10 mouse cellular contexts compared by ENCODE assay signal in genomic region chr1:12577027-12577703, GRCm38 (mm10).
DNase-seq lines count a peak whose midpoint lies in the region; ATAC-seq lines count a peak whose summit lies in the region.
"Had no signal": no experiment of that assay in that cellular context is flagged by ENCODE, and none has a peak within 500 bp of the region (broad histone marks: within the 10 kb centered on the region; RNA-seq: fewer than 3 reads in every experiment).

No protein-coding gene starts in this region.

- no peaks in the 10 kb centered on the region for H3K27me3 ChIP-seq in heart, embryonic 14.5 days (ENCODE audit: control insufficient read depth, insufficient read depth, low read length)
- no peaks in the 10 kb centered on the region for H3K27me3 ChIP-seq in embryonic facial prominence, embryonic 10.5 days (replicated peaks; ENCODE audit: low read depth, poor library complexity, severe bottlenecking)
- no peaks in the 10 kb centered on the region for H3K27me3 ChIP-seq in hindbrain, embryonic 13.5 days
- no peaks in the 10 kb centered on the region for H3K27me3 ChIP-seq in midbrain, embryonic 16.5 days (ENCODE audit: control insufficient read depth, insufficient read depth, low read depth, low read length)

- no peak for DNase-seq in heart, adult 8-10 months (ENCODE audit: low spot score)
- peak; percentile 62 for DNase-seq in embryonic facial prominence, embryonic 10.5 days (ENCODE audit: low spot score)
- no peak for DNase-seq in left cerebral cortex, postnatal 14 days (ENCODE audit: low spot score in 2 of 2)
- DNase-seq in adrenal gland, postnatal 25 days: no peak
- DNase-seq: heart, adult 18-20 months; thymus, adult 18-20 months had no signal

- H3K9ac ChIP-seq in heart, embryonic 14.5 days (ENCODE audit: low read length): no peak overlapping the region
- H3K9ac ChIP-seq in hindbrain, embryonic 13.5 days: peak overlapping the region; percentile 53
- 0 out of 2 replicates have a peak overlapping the region, but pooled peaks have one; percentile 31 for H3K9ac ChIP-seq in midbrain, embryonic 16.5 days (ENCODE audit: low read depth, low read length)

- H3K4me1 ChIP-seq in heart, embryonic 14.5 days (ENCODE audit: control insufficient read depth in 2 of 2, insufficient read depth in 2 of 2, low read length in 2 of 2): peaks cover 0 to 3% of the 10 kb centered on the region in 2 experiments; a peak in 2 of 4 replicates
- peaks cover 22% of the 10 kb centered on the region for H3K4me1 ChIP-seq in embryonic facial prominence, embryonic 10.5 days
- H3K4me1 ChIP-seq in hindbrain, embryonic 13.5 days (replicated peaks): peaks cover 7% of the 10 kb centered on the region
- peaks cover 9% of the 10 kb centered on the region for H3K4me1 ChIP-seq in midbrain, embryonic 16.5 days (ENCODE audit: control insufficient read depth, insufficient read depth, low read length)

- no peaks in the 10 kb centered on the region for H3K36me3 ChIP-seq in heart, embryonic 14.5 days (ENCODE audit: control insufficient read depth, insufficient read depth, low read length)
- H3K36me3 ChIP-seq in embryonic facial prominence, embryonic 10.5 days (replicated peaks): no peaks in the 10 kb centered on the region
- no peaks in the 10 kb centered on the region for H3K36me3 ChIP-seq in hindbrain, embryonic 13.5 days
- H3K36me3 ChIP-seq in midbrain, embryonic 16.5 days (ENCODE audit: control insufficient read depth, insufficient read depth, low read length): no peaks in the 10 kb centered on the region

- intact Hi-C loops in left cerebral cortex, postnatal 14 days (cut with DNase I): no loop called here

- no peak for ATAC-seq in heart, embryonic 14.5 days (ENCODE audit: insufficient number of reproducible peaks, insufficient read depth, low FRiP score, low read depth)
- peak; percentile 60 for ATAC-seq in hindbrain, embryonic 13.5 days (ENCODE audit: low FRiP score)
- ATAC-seq in midbrain, embryonic 16.5 days: peak; percentile 78
- ATAC-seq in granulocyte monocyte progenitor cell, adult 5-6 weeks (replicated peaks; ENCODE audit: poor library complexity, severe bottlenecking): no peak

- WGBS in heart, embryonic 14.5 days: 23% methylated on average over 12 of the region's 13 CpGs
- WGBS in embryonic facial prominence, embryonic 10.5 days: 4% methylated on average over 13 of the region's 13 CpGs
- WGBS in hindbrain, embryonic 13.5 days: 2% methylated on average over 11 of the region's 13 CpGs
- WGBS in midbrain, embryonic 16.5 days: 4% methylated on average over 12 of the region's 13 CpGs

- 0 out of 2 replicates have a peak overlapping the region, but pooled peaks have one; percentile 17 for H3K4me2 ChIP-seq in heart, embryonic 14.5 days (ENCODE audit: low read length)
- peak overlapping the region; percentile 50 for H3K4me2 ChIP-seq in hindbrain, embryonic 13.5 days
- peak overlapping the region; percentile 39 for H3K4me2 ChIP-seq in midbrain, embryonic 16.5 days (ENCODE audit: low read length)

- H3K4me3 ChIP-seq in heart, embryonic 14.5 days (ENCODE audit: control insufficient read depth in 1 of 2, insufficient read depth in 1 of 2, low read depth in 1 of 2, low read length in 2 of 2): no peak overlapping the region
- H3K4me3 ChIP-seq in embryonic facial prominence, embryonic 10.5 days: peak overlapping the region; percentile 44
- peak overlapping the region; percentile 14 for H3K4me3 ChIP-seq in hindbrain, embryonic 13.5 days
- no peak overlapping the region; the same call in 1 of the 2 replicates for H3K4me3 ChIP-seq in midbrain, embryonic 16.5 days (ENCODE audit: low read depth, low read length)

- no peaks in the 10 kb centered on the region for H3K9me3 ChIP-seq in heart, embryonic 14.5 days (ENCODE audit: control insufficient read depth, low read length)
- no peaks in the 10 kb centered on the region for H3K9me3 ChIP-seq in embryonic facial prominence, embryonic 10.5 days
- H3K9me3 ChIP-seq in hindbrain, embryonic 13.5 days: no peaks in the 10 kb centered on the region
- no peaks in the 10 kb centered on the region for H3K9me3 ChIP-seq in midbrain, embryonic 16.5 days (replicated peaks; ENCODE audit: control insufficient read depth, low read length, poor library complexity, severe bottlenecking)

- no peak overlapping the region for H3K27ac ChIP-seq in heart, embryonic 14.5 days (replicated peaks in 1 of 2; ENCODE audit: control insufficient read depth in 1 of 2, insufficient read depth in 1 of 2, low read depth in 2 of 2, low read length in 2 of 2)
- peak overlapping the region; percentile 83 for H3K27ac ChIP-seq in embryonic facial prominence, embryonic 10.5 days (replicated peaks)
- H3K27ac ChIP-seq in hindbrain, embryonic 13.5 days: peak overlapping the region; percentile 73
- H3K27ac ChIP-seq in midbrain, embryonic 16.5 days (ENCODE audit: low read length): peak overlapping the region; percentile 9; the same call in 1 of the 2 replicates

Comparison
In these comparisons a context has a peak if more than half of its experiments do, and no peak if none do; other contexts are left out.
1. ATAC-seq: peak in hindbrain, embryonic 13.5 days (single experiment) and midbrain, embryonic 16.5 days (single experiment); none in heart, embryonic 14.5 days (single experiment) and granulocyte monocyte progenitor cell, adult 5-6 weeks (single experiment).
2. H3K27ac ChIP-seq: peak in embryonic facial prominence, embryonic 10.5 days (single experiment), hindbrain, embryonic 13.5 days (single experiment) and midbrain, embryonic 16.5 days (single experiment); none in heart, embryonic 14.5 days (0 of 2).
3. H3K4me3 ChIP-seq: peak in embryonic facial prominence, embryonic 10.5 days (single experiment) and hindbrain, embryonic 13.5 days (single experiment); none in heart, embryonic 14.5 days (0 of 2) and midbrain, embryonic 16.5 days (single experiment).
4. Peak in every context shown above with its lines, with median percentiles within 50 percentile points of each other: H3K4me2 ChIP-seq.